Mouse (Mus musculus) A20 (cell line): ENCODE data around the gene Gm21454.
"Not testable (repeated sequence)": the region's sequence is repeated elsewhere in the genome, so short reads cannot be mapped to it uniquely, and the experiment has no call there.

Experiments
- DNase-seq: peaks from one replicate; pipeline ENCODE4 v3.0.0-alpha.2; 2011; ENCODE audit warnings: low read depth, low spot score

Gm21454 gene

DNA sequence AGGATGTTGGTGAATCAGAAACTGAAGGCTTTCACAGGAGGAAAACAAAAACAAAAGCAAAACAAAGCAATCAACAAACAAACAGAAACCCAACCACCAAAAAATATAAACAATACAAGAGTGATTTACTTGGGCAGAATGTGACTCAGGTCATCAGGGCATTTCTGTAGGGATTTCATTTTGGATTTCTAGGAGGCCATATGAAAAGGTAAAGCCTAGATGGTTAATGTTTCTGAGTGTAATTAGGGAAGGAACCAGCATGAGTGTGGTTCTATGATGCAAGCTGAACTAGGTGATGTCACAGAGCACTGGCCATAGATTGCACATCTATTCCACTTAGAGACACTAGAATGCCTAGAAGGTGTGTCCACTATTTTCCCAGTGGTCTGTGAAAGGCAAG lies at the start of gene Gm21454, which contains the start of gene Gm21440:
TSS of gene Gm21454 (plus strand) at position 352 of the 400 bp plus-strand sequence.
TSS of gene Gm21440 (plus strand) at position 301 of the 400 bp plus-strand sequence.
- DNase-seq, result not testable (repeated sequence)

GRCm38 (mm10) chrY:13223828-13224227 lies 28.4 kb upstream of the Gm21454 start, which contains the start of gene Gm21828:
TSS of gene Gm21828 (minus strand) at chrY:13223928.
- not testable (repeated sequence) for DNase-seq

DNA sequence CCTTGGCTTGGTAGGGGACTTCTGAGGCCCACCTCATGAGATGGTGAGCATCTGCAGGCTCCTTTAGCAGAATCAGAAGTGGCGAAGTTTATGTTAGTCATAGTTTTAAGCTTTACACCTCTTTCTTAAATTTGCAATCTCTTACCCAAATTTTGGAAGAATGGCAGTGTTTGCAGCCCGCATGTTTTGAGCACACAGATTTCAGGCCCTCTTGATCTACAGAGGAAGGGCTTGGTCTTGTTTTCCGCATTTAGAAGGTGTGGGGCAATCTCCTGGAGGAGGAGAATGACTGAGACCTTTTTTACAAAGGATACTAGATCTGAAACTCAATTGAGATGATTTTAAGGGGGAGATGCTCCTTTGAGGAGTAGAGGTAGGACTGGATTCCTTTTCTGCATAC lies 96.7 kb downstream of the Gm21454 start, which contains the start of gene Gm21725:
TSS of gene Gm21725 (minus strand) at position 101 of the 400 bp plus-strand sequence.
- not testable (repeated sequence) for DNase-seq
